Mouse (Mus musculus) limb, embryonic 13.5 days (tissue): ENCODE measurements around the gene Pam. TPM values are rescaled to one million over a fixed set of nuclear protein-coding genes. Genes with fewer than 3 reads are reported as not detected.

Source experiments
- ATAC-seq: fragments of 200-750 bp; cut with Nextera tagmentation; 2 replicates; pipeline ENCODE4 v1.8.0; 2017; ENCODE audit warnings: low read depth, moderate number of reproducible peaks, moderate TSS enrichment; ENCODE audit not compliant: low FRiP score
- H3K27ac ChIP-seq: fragments of 300-500 bp; sonication (generic); 2 replicates; pipeline ENCODE4 v1.5.1; 2015; ENCODE audit warnings: inconsistent platforms, mild to moderate bottlenecking, moderate library complexity
- H3K27me3 ChIP-seq: fragments of 300-500 bp; sonication (generic); 2 replicates; pipeline ENCODE4 v1.6.1; 2015; ENCODE audit warnings: mild to moderate bottlenecking, inconsistent platforms
- H3K36me3 ChIP-seq: fragments of 300-500 bp; sonication (generic); 2 replicates; pipeline ENCODE4 v1.6.1; 2015; ENCODE audit warnings: inconsistent platforms, mild to moderate bottlenecking, moderate library complexity
- H3K4me1 ChIP-seq: fragments of 300-500 bp; sonication (generic); 2 replicates; pipeline ENCODE4 v1.6.1; 2015; ENCODE audit warnings: inconsistent platforms
- H3K4me2 ChIP-seq: fragments of 300-500 bp; sonication (generic); replicated peaks from 2 replicates; pipeline ENCODE4 v1.6.1; 2015; ENCODE audit warnings: inconsistent platforms, mild to moderate bottlenecking, moderate library complexity
- H3K4me3 ChIP-seq: fragments of 300-500 bp; sonication (generic); 2 replicates; pipeline ENCODE4 v1.5.1; 2015; ENCODE audit warnings: moderate library complexity, mild to moderate bottlenecking, inconsistent platforms
- H3K9ac ChIP-seq: fragments of 300-500 bp; sonication (generic); 2 replicates; pipeline ENCODE4 v1.6.1; 2015; ENCODE audit warnings: mild to moderate bottlenecking, inconsistent platforms
- H3K9me3 ChIP-seq: fragments of 300-500 bp; sonication (generic); 2 replicates; pipeline ENCODE4 v1.6.1; 2016; ENCODE audit warnings: inconsistent platforms
- WGBS: fragments of 180-500 bp; shearing (Covaris S2); methylation state at CpG from one replicate; pipeline ENCODE4 v1.1.7; 2015; 5-methylcytosine and 5-hydroxymethylcytosine counted together
- polyA plus RNA-seq: library from polyadenylated mRNA; unstranded; fragments of >200 nt; fragmentation: Nextera tagmentation; extraction: Ambion mirVana; gene quantifications from 2 replicates; pipeline ENCODE4 v1.2.1, GENCODE M21; 2015

The Pam gene
- polyA plus RNA-seq, 1 experiment from 2014 or later: 45.3 TPM

GRCm38 (mm10) chr1:98097957-98098729, 2.7 kb upstream of the Pam start:
- H3K4me1 ChIP-seq: peaks cover 9% of the 10 kb centered on the region; the same call in 1 of the 2 replicates
- H3K9me3 ChIP-seq: no peaks in the 10 kb centered on the region
- no peaks in the 10 kb centered on the region for H3K36me3 ChIP-seq
- no peak overlapping the region for H3K4me2 ChIP-seq
- no peak overlapping the region for H3K9ac ChIP-seq
- no peak overlapping the region for H3K4me3 ChIP-seq
- no peaks in the 10 kb centered on the region for H3K27me3 ChIP-seq
- 88% methylated on average over 11 of the region's 11 CpGs for WGBS
- H3K27ac ChIP-seq: no peak overlapping the region
- no peak for ATAC-seq

DNA sequence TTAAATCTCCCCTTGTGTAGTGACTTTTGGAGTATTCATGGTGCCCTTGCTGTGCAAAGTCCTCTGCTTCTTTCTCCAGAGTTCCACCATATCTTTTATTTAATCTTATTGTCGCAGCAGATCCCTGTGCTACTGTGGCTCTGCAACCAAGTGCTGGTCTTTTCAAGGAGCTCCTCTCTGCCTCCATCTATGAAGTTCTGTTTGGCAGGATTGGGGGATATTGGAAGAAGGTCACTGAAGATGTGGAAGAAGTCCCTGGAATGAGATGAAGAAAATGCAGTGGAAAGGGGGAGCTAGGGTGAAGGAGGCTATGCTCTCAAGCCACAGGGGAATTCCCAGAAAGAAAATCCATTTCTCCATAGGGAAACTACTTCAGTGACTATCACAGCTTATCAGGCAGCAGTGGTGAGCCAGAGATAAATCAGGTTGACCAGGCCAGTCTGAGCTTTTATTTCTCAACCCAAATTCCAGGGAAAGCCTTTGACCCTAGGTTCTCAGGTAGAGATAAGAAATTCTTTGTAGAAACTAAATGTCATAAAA, 1.0 kb upstream of the Pam start:
- H3K4me3 ChIP-seq: no peak overlapping the region
- no peaks in the 10 kb centered on the region for H3K27me3 ChIP-seq
- H3K9ac ChIP-seq: no peak overlapping the region
- H3K4me2 ChIP-seq: no peak overlapping the region
- H3K36me3 ChIP-seq: no peaks in the 10 kb centered on the region
- H3K4me1 ChIP-seq: peaks cover 9% of the 10 kb centered on the region; the same call in 1 of the 2 replicates
- WGBS: 78% methylated on average over 1 of the region's 1 CpGs
- H3K9me3 ChIP-seq: no peaks in the 10 kb centered on the region
- ATAC-seq: no peak
- H3K27ac ChIP-seq: no peak overlapping the region

DNA sequence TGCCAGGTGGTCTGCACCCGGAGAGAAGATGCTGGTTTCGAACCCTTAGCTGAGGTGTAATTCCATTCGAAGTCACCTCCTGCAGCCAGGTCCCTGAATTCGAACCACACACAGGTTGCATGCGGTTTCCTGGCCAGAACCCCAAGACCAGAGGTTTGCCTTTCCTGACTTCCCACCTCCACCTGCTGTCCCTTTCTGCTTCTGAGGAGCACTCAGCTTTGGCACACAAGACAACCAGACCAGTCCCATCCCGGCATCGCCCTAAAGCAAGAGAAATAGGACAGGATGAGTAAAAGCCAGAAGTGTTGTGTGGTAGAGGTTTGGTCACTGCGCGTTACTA, 515 bp upstream of the Pam start:
- peaks cover 9% of the 10 kb centered on the region; the same call in 1 of the 2 replicates for H3K4me1 ChIP-seq
- peak overlapping the region; percentile 73 for H3K4me3 ChIP-seq
- H3K36me3 ChIP-seq: no peaks in the 10 kb centered on the region
- no peaks in the 10 kb centered on the region for H3K27me3 ChIP-seq
- H3K9ac ChIP-seq: peak overlapping the region; percentile 79
- peak overlapping the region; percentile 76; the same call in 1 of the 2 replicates for H3K27ac ChIP-seq
- WGBS: 35% methylated on average over 9 of the region's 9 CpGs
- no peak for ATAC-seq
- no peaks in the 10 kb centered on the region for H3K9me3 ChIP-seq
- peak overlapping the region; percentile 78 for H3K4me2 ChIP-seq

DNA sequence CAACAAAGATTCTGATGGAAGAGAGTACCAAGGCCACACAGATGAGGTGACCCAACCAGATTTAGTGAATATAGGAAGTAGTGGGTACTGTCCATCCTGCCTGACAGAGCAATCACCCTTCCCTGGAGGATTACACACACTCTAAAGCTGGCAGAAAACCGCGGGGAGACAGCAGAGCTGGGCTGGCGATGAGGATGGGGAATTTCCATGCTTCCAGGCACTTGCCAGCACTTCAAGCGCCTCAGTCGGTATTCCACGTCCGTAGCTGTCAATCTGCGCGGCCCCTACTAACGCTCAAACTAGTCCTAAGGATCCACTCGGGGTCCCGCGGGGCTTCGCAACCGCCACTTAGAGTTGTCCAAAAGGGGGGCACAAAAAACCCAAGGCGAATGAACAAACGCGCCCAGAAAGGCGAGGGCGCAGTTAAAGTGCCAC, 618 bp downstream of the Pam start:
- peak; percentile 33 for ATAC-seq
- Histone ChIP-seq H3K4me1 (peaks cover 9% of the 10 kb centered on the region; the same call in 1 of the 2 replicates), H3K4me3 (peak overlapping the region; percentile 73), H3K4me2 (peak overlapping the region; percentile 78), H3K27ac (peak overlapping the region; percentile 76), H3K36me3 (no peaks in the 10 kb centered on the region), H3K27me3 (no peaks in the 10 kb centered on the region), H3K9me3 (no peaks in the 10 kb centered on the region), H3K9ac (peak overlapping the region; percentile 79)
- WGBS: under 1% methylated on average over 20 of the region's 20 CpGs

DNA sequence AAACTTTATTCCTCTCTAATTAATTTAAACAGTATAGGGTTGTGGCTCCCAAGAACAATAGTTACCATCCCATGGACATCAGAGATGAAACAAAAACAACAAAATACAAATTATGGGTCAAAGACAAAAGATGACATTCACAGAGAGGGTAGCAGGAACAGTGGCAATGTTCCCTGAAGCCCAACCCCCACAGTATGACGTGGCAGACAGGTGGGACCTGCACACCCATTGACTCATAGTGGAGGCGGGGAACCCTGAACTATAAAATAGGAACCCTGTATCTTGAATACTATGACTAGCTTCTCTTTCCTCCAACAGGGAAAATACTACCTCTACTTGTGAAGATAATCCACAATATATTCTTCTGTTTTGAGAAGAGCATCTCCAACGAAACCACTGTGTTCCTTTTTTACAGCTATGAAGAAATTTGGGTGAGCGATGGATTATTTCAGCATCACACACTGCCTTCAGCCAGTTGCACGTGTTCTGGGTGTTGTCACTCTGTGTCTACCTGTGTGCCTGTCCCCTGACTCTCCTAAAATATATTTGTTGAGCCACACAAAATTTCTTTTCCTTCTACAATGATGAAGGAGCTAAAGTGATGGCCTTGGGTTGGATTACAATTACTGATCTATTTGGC, 6.0 kb downstream of the Pam start:
- H3K36me3 ChIP-seq: no peaks in the 10 kb centered on the region
- H3K4me2 ChIP-seq: no peak overlapping the region
- 81% methylated on average over 5 of the region's 5 CpGs for WGBS
- no peaks in the 10 kb centered on the region for H3K27me3 ChIP-seq
- H3K4me1 ChIP-seq: peaks cover 6% of the 10 kb centered on the region; the same call in 1 of the 2 replicates
- H3K9me3 ChIP-seq: no peaks in the 10 kb centered on the region
- no peak overlapping the region for H3K9ac ChIP-seq
- no peak overlapping the region for H3K4me3 ChIP-seq
- no peak for ATAC-seq
- H3K27ac ChIP-seq: no peak overlapping the region

GRCm38 (mm10) chr1:98086456-98086855, 9.0 kb downstream of the Pam start:
- H3K27ac ChIP-seq: no peak overlapping the region
- no peak overlapping the region for H3K4me3 ChIP-seq
- H3K9ac ChIP-seq: no peak overlapping the region
- ATAC-seq: no peak
- peaks cover 11% of the 10 kb centered on the region for H3K4me1 ChIP-seq
- H3K36me3 ChIP-seq: no peaks in the 10 kb centered on the region
- WGBS: 60% methylated on average over 3 of the region's 3 CpGs
- H3K4me2 ChIP-seq: no peak overlapping the region
- no peaks in the 10 kb centered on the region for H3K9me3 ChIP-seq
- no peaks in the 10 kb centered on the region for H3K27me3 ChIP-seq

DNA sequence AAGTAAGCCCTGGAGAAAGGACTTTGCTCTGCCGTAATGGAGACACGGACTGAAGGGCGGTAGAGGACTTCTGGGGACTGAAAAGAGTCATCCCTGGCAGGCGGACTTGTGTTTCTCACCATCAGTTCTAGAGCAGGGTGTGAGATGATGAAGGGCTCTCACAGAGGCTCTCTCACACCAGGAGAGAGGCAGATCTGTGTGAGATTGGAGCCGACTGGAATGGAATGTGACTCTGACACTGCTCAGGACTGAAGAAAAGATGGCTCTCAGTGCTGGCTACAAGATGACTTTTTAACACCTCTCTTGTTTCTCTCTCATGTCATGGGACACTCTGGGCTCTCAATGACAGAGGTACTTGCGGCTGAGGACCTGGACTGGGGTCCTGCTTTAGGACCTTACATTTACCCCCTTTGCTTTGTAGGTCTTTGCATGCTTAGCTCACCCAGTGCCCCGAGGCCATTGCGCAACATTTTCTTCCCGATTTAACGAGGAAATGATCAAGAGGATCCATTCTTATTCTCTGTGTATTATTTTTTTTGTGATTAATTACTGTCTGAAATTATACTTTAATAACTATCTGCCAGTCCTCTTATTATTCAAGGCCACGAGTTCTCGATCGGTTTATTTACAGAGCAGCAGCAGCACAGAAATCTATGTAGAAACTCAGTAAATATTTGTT, 10.7 kb downstream of the Pam start:
- no peak for ATAC-seq
- Histone ChIP-seq H3K36me3 (no peaks in the 10 kb centered on the region), H3K4me3 (no peak overlapping the region), H3K4me1 (peaks cover 17% of the 10 kb centered on the region), H3K27me3 (no peaks in the 10 kb centered on the region), H3K9ac (no peak overlapping the region), H3K9me3 (no peaks in the 10 kb centered on the region), H3K27ac (no peak overlapping the region; the same call in 1 of the 2 replicates), H3K4me2 (no peak overlapping the region)
- WGBS: 61% methylated on average over 13 of the region's 13 CpGs

- Histone ChIP-seq H3K4me3 (no peak overlapping the region), H3K4me2 (no peak overlapping the region), H3K27me3 (no peaks in the 10 kb centered on the region), H3K36me3 (no peaks in the 10 kb centered on the region), H3K9me3 (no peaks in the 10 kb centered on the region), H3K27ac (no peak overlapping the region), H3K4me1 (peaks cover 26% of the 10 kb centered on the region), H3K9ac (no peak overlapping the region)
- WGBS: 57% methylated on average over 3 of the region's 3 CpGs
- ATAC-seq: no peak
Observed at GRCm38 (mm10) chr1:98083508-98083907, 11.9 kb downstream of the Pam start.

GRCm38 (mm10) chr1:98082988-98083387, 12.5 kb downstream of the Pam start:
- H3K9ac ChIP-seq: no peak overlapping the region
- no peaks in the 10 kb centered on the region for H3K36me3 ChIP-seq
- H3K9me3 ChIP-seq: no peaks in the 10 kb centered on the region
- H3K4me2 ChIP-seq: no peak overlapping the region
- no peak overlapping the region for H3K4me3 ChIP-seq
- 45% methylated on average over 6 of the region's 6 CpGs for WGBS
- H3K27ac ChIP-seq: no peak overlapping the region
- no peaks in the 10 kb centered on the region for H3K27me3 ChIP-seq
- H3K4me1 ChIP-seq: peaks cover 26% of the 10 kb centered on the region
- ATAC-seq: no peak

DNA sequence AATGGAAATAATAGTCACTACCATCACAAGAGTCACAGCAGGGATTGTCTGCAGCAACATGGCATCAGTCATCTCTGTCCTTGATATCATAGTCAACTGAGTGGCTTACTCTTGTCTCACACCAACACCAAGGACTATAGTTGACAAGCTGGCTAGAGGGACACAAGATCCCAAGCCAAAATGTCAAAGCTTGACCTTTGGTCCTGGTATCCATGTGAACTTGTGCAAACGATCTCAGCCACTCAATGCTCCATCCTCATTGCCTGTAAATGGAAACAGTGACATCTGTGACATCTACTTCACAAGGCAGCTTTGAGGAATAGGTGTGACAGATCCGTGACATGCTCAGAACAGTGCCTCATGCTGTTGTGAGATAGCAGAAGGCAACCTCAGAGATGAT, 15.0 kb downstream of the Pam start:
- Histone ChIP-seq H3K27me3 (no peaks in the 10 kb centered on the region), H3K9me3 (no peaks in the 10 kb centered on the region), H3K36me3 (no peaks in the 10 kb centered on the region), H3K4me1 (peaks cover 26% of the 10 kb centered on the region), H3K9ac (no peak overlapping the region), H3K4me2 (no peak overlapping the region), H3K4me3 (no peak overlapping the region), H3K27ac (no peak overlapping the region)
- ATAC-seq: no peak
- WGBS: 63% methylated on average over 2 of the region's 2 CpGs

DNA sequence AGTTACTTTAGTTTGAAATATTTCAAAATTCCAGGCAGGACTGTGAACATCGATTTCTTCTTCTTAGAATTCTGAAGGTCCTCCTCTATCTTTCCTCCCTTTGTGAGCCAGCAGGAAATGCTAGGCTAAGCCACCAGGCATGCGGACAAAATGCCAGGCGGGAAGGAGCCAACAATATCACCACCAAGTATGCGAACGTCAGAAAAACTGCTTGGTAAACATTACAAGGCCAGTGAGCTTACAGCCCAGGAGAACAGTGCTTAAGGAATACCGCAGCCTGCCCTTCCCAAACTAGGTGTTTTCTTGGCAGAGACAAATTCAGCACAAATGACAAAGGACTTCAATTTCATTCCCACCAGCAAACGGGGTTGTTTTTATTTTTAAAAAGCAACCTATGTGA, 15.8 kb downstream of the Pam start:
- peak; percentile 68; the same call in 1 of the 2 replicates for ATAC-seq
- no peak overlapping the region for H3K4me2 ChIP-seq
- WGBS: 49% methylated on average over 7 of the region's 7 CpGs
- no peaks in the 10 kb centered on the region for H3K9me3 ChIP-seq
- H3K4me1 ChIP-seq: peaks cover 26% of the 10 kb centered on the region
- H3K9ac ChIP-seq: no peak overlapping the region
- H3K27ac ChIP-seq: peak overlapping the region; percentile 28
- H3K27me3 ChIP-seq: no peaks in the 10 kb centered on the region
- no peaks in the 10 kb centered on the region for H3K36me3 ChIP-seq
- no peak overlapping the region for H3K4me3 ChIP-seq

DNA sequence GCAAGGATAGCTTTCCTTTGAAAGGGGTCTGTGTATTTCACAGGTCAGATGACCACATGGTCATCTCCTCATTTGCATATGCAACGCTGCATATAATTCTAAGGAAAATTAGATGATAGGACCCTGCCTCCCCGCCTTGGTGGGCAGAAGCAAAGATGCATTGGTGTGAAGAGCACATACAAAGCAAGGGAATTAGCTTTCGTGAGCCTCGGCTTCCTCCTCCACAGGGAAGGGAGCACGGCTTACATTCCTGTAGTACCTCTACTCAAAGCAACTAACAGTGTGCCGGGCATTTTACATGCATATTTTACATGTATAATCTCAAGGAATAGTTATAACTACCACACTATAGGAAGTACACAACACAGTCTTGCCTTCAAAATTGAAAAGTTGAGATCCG, 16.7 kb downstream of the Pam start:
- Histone ChIP-seq H3K9me3 (no peaks in the 10 kb centered on the region), H3K4me3 (no peak overlapping the region), H3K4me1 (peaks cover 32% of the 10 kb centered on the region), H3K4me2 (no peak overlapping the region), H3K27me3 (no peaks in the 10 kb centered on the region), H3K36me3 (no peaks in the 10 kb centered on the region), H3K9ac (no peak overlapping the region), H3K27ac (no peak overlapping the region)
- 93% methylated on average over 7 of the region's 7 CpGs for WGBS
- no peak for ATAC-seq
